9 mouse cellular contexts compared by ENCODE assay signal in genomic region chr1:161999882-162000371, GRCm38 (mm10). TPM values are rescaled to one million over a fixed set of nuclear protein-coding genes. Genes with fewer than 3 reads are reported as not detected.
DNase-seq lines count a peak whose midpoint lies in the region; ATAC-seq and TF ChIP-seq lines count a peak whose summit lies in the region.
"Had no signal": no experiment of that assay in that cellular context is flagged by ENCODE, and none has a peak within 500 bp of the region (broad histone marks: within the 10 kb centered on the region; RNA-seq: fewer than 3 reads in every experiment).

No protein-coding gene starts in this region.

- H3K4me1 ChIP-seq in bone marrow macrophage, adult 2 months (ENCODE audit: control insufficient read depth, insufficient read depth, low read length), result peaks cover 43% of the 10 kb centered on the region
- H3K4me1 ChIP-seq in embryonic facial prominence, embryonic 15.5 days, result peaks cover 41% of the 10 kb centered on the region
- peaks cover 23% of the 10 kb centered on the region for H3K4me1 ChIP-seq in heart, embryonic 12.5 days (replicated peaks)
- peaks cover 24% of the 10 kb centered on the region for H3K4me1 ChIP-seq in kidney, embryonic 16.5 days (ENCODE audit: insufficient read depth, low read length)
- peaks cover 51% of the 10 kb centered on the region for H3K4me1 ChIP-seq in limb, embryonic 15.5 days

- no peaks in the 10 kb centered on the region for H3K9me3 ChIP-seq in embryonic facial prominence, embryonic 15.5 days (replicated peaks)
- H3K9me3 ChIP-seq in heart, embryonic 12.5 days (replicated peaks), result no peaks in the 10 kb centered on the region
- H3K9me3 ChIP-seq in kidney, embryonic 16.5 days (ENCODE audit: low read length), result no peaks in the 10 kb centered on the region
- H3K9me3 ChIP-seq in limb, embryonic 15.5 days, result no peaks in the 10 kb centered on the region

- TF ChIP-seq CTCF in bone marrow macrophage, adult 2 months (IDR thresholded peaks at IDR 0.05; ENCODE audit: low read depth, low read length), result no peak

- peak; percentile 50 for DNase-seq in thymus, postnatal 25 days

- TF ChIP-seq POLR2A in bone marrow macrophage, adult 2 months (IDR thresholded peaks at IDR 0.05; ENCODE audit: borderline replicate concordance, low read depth, low read length), result no peak
- TF ChIP-seq POLR2A in myocyte (IDR thresholded peaks at IDR 0.05; ENCODE audit: insufficient read length, low read depth), result no peak

- H3K27ac ChIP-seq in bone marrow macrophage, adult 2 months (ENCODE audit: insufficient read depth, low read depth, low read length), result peak overlapping the region; percentile 99
- peak overlapping the region; percentile 91 for H3K27ac ChIP-seq in embryonic facial prominence, embryonic 15.5 days (replicated peaks)
- H3K27ac ChIP-seq in heart, embryonic 12.5 days (ENCODE audit: poor library complexity, severe bottlenecking), result peak overlapping the region; percentile 58
- H3K27ac ChIP-seq in kidney, embryonic 16.5 days (ENCODE audit: low read length), result peak overlapping the region; percentile 50; the same call in 1 of the 2 replicates
- peak overlapping the region; percentile 96 for H3K27ac ChIP-seq in limb, embryonic 15.5 days

- WGBS in embryonic facial prominence, embryonic 15.5 days, result 2% methylated on average over 4 of the region's 4 CpGs
- WGBS in heart, embryonic 12.5 days, result 9% methylated on average over 4 of the region's 4 CpGs
- WGBS in kidney, embryonic 16.5 days, result 4% methylated on average over 4 of the region's 4 CpGs
- 9% methylated on average over 4 of the region's 4 CpGs for WGBS in limb, embryonic 15.5 days

- ATAC-seq in CD4-positive, CD25-positive, alpha-beta regulatory T cell, adult 4 months, result peak; percentile 74
- peak; percentile 55 for ATAC-seq in embryonic facial prominence, embryonic 15.5 days (ENCODE audit: insufficient number of reproducible peaks, low FRiP score, low TSS enrichment, low read depth)
- ATAC-seq in heart, embryonic 12.5 days (ENCODE audit: insufficient number of reproducible peaks, low FRiP score), result peak; percentile 56; the same call in 1 of the 2 replicates
- peak; percentile 49; the same call in 1 of the 2 replicates for ATAC-seq in kidney, embryonic 16.5 days (ENCODE audit: low FRiP score, low TSS enrichment)
- ATAC-seq in limb, embryonic 15.5 days (ENCODE audit: insufficient number of reproducible peaks, low FRiP score, low TSS enrichment, low read depth), result peak; percentile 64

- H3K79me2 ChIP-seq in myocyte (ENCODE audit: control insufficient read depth, insufficient read depth), result no peaks in the 10 kb centered on the region

- H3K9ac ChIP-seq in embryonic facial prominence, embryonic 15.5 days, result no peak overlapping the region
- peak overlapping the region; percentile 57 for H3K9ac ChIP-seq in heart, embryonic 12.5 days
- peak overlapping the region; percentile 50; the same call in 1 of the 2 replicates for H3K9ac ChIP-seq in kidney, embryonic 16.5 days (replicated peaks; ENCODE audit: low read length)
- H3K9ac ChIP-seq in limb, embryonic 15.5 days, result no peak overlapping the region

- H3K4me3 ChIP-seq in bone marrow macrophage, adult 2 months (ENCODE audit: insufficient read depth, low read length), result no peak overlapping the region
- no peak overlapping the region; the same call in 1 of the 2 replicates for H3K4me3 ChIP-seq in embryonic facial prominence, embryonic 15.5 days (replicated peaks)
- no peak overlapping the region for H3K4me3 ChIP-seq in heart, embryonic 12.5 days
- H3K4me3 ChIP-seq in kidney, embryonic 16.5 days (ENCODE audit: low read length), result no peak overlapping the region
- H3K4me3 ChIP-seq in limb, embryonic 15.5 days, result no peak overlapping the region
- no peak overlapping the region for H3K4me3 ChIP-seq in myocyte

- no peaks in the 10 kb centered on the region for H3K36me3 ChIP-seq in embryonic facial prominence, embryonic 15.5 days
- no peaks in the 10 kb centered on the region for H3K36me3 ChIP-seq in heart, embryonic 12.5 days
- H3K36me3 ChIP-seq in kidney, embryonic 16.5 days (ENCODE audit: insufficient read depth, low read length), result no peaks in the 10 kb centered on the region
- no peaks in the 10 kb centered on the region for H3K36me3 ChIP-seq in limb, embryonic 15.5 days
- H3K36me3 ChIP-seq in myocyte (ENCODE audit: control insufficient read depth, insufficient read depth), result no peaks in the 10 kb centered on the region

- H3K27me3 ChIP-seq in embryonic facial prominence, embryonic 15.5 days, result no peaks in the 10 kb centered on the region
- H3K27me3 ChIP-seq in heart, embryonic 12.5 days (replicated peaks), result no peaks in the 10 kb centered on the region
- no peaks in the 10 kb centered on the region for H3K27me3 ChIP-seq in kidney, embryonic 16.5 days (ENCODE audit: insufficient read depth, low read length)
- no peaks in the 10 kb centered on the region for H3K27me3 ChIP-seq in limb, embryonic 15.5 days
- no peaks in the 10 kb centered on the region for H3K27me3 ChIP-seq in myocyte (ENCODE audit: control insufficient read depth, insufficient read depth, insufficient read length)

- peak overlapping the region; percentile 33 for H3K4me2 ChIP-seq in embryonic facial prominence, embryonic 15.5 days (replicated peaks)
- H3K4me2 ChIP-seq in heart, embryonic 12.5 days, result peak overlapping the region; percentile 50
- peak overlapping the region; percentile 44 for H3K4me2 ChIP-seq in kidney, embryonic 16.5 days (replicated peaks; ENCODE audit: low read depth, low read length)
- peak overlapping the region; percentile 32; the same call in 1 of the 2 replicates for H3K4me2 ChIP-seq in limb, embryonic 15.5 days
- H3K4me2 ChIP-seq in myocyte (ENCODE audit: low read depth), result peak overlapping the region; percentile 77

- H3ac ChIP-seq in myocyte (ENCODE audit: control insufficient read depth, insufficient read length), result no peak overlapping the region

TF ChIP-seq in myocyte, 11 proteins besides CTCF, POLR2A, EP300 and RAD21:
- TF ChIP-seq POLR2AphosphoS2 (IDR thresholded peaks at IDR 0.05; ENCODE audit: insufficient read length, low read depth) (no peak), TCF12 (IDR thresholded peaks at IDR 0.05; ENCODE audit: insufficient read depth, poor library complexity, severe bottlenecking) (no peak), CEBPB (IDR thresholded peaks at IDR 0.05; ENCODE audit: insufficient read depth, poor library complexity, severe bottlenecking) (no peak), REST (IDR thresholded peaks at IDR 0.05; ENCODE audit: insufficient read depth, insufficient read length) (no peak), SRF (IDR thresholded peaks at IDR 0.05; ENCODE audit: control insufficient read depth, insufficient read length, low read depth) (no peak), MAX (IDR thresholded peaks at IDR 0.05; ENCODE audit: low read depth) (no peak), MYOD1 (IDR thresholded peaks at IDR 0.05; ENCODE audit: control insufficient read depth in 1 of 3, insufficient read length in 2 of 3, low read depth in 2 of 3) (no peak), USF1 (IDR thresholded peaks at IDR 0.05; ENCODE audit: low read depth) (no peak), TCF3 (IDR thresholded peaks at IDR 0.05; ENCODE audit: insufficient read length, low read depth) (no peak), E2F4 (IDR thresholded peaks at IDR 0.05; ENCODE audit: insufficient read depth) (no peak), MYOG (IDR thresholded peaks at IDR 0.05; ENCODE audit: control insufficient read depth in 1 of 3, insufficient read depth in 1 of 3, insufficient read length in 2 of 3, low read depth in 2 of 3) (no peak)

RNA-seq across cellular contexts. Expression of gene 4930558K02Rik, which starts 20.5 kb away (rescaled TPM):
- polyA plus RNA-seq in CD4-positive, CD25-positive, alpha-beta regulatory T cell, adult 4 months (2017; shearing (Covaris generic)), result not detected
- not detected in 2 replicates for polyA plus RNA-seq in bone marrow macrophage, adult 2 months (2012; ENCODE audit: insufficient read depth, insufficient read length, missing spikeins)
- polyA plus RNA-seq in embryonic facial prominence, embryonic 15.5 days (2015; fragmentation: Nextera tagmentation; extraction: Ambion mirVana), result not detected in 2 replicates
- not detected in 2 replicates for polyA plus RNA-seq in heart, embryonic 12.5 days (2016; fragmentation: Nextera tagmentation; extraction: Ambion mirVana)
- not detected in 2 replicates for polyA plus RNA-seq in kidney, embryonic 16.5 days (2015; fragmentation: Nextera tagmentation; extraction: Ambion mirVana)
- not detected in 2 replicates for polyA plus RNA-seq in limb, embryonic 15.5 days (2015; fragmentation: Nextera tagmentation; extraction: Ambion mirVana)
- polyA plus RNA-seq in myocyte (2012; fragmentation: generic; extraction: Trizol), result not detected
- polyA plus RNA-seq: gonadal fat pad, adult 2 months had no signal

RNA-seq across cellular contexts. Expression of gene Pigc, which starts 30.9 kb away (rescaled TPM):
- polyA plus RNA-seq in CD4-positive, CD25-positive, alpha-beta regulatory T cell, adult 4 months (2017; shearing (Covaris generic)), result 10 to 100 TPM; 26.7 to 28.0 TPM
- polyA plus RNA-seq in bone marrow macrophage, adult 2 months (2012; ENCODE audit: insufficient read depth, insufficient read length, missing spikeins), result 21.1 and 25.8 TPM in 2 replicates
- 42.4 and 49.7 TPM in 2 replicates for polyA plus RNA-seq in embryonic facial prominence, embryonic 15.5 days (2015; fragmentation: Nextera tagmentation; extraction: Ambion mirVana)
- polyA plus RNA-seq in heart, embryonic 12.5 days (2016; fragmentation: Nextera tagmentation; extraction: Ambion mirVana), result 22.5 and 23.4 TPM in 2 replicates
- polyA plus RNA-seq in kidney, embryonic 16.5 days (2015; fragmentation: Nextera tagmentation; extraction: Ambion mirVana), result 42.5 and 46.7 TPM in 2 replicates
- 48.2 and 51.4 TPM in 2 replicates for polyA plus RNA-seq in limb, embryonic 15.5 days (2015; fragmentation: Nextera tagmentation; extraction: Ambion mirVana)
- 18.9 TPM for polyA plus RNA-seq in myocyte (2012; fragmentation: generic; extraction: Trizol)

Comparison
In these comparisons a context has a peak if more than half of its experiments do, and no peak if none do; other contexts are left out.
1. H3K9ac ChIP-seq: peak in heart, embryonic 12.5 days (single experiment) and kidney, embryonic 16.5 days (single experiment); none in embryonic facial prominence, embryonic 15.5 days (single experiment) and limb, embryonic 15.5 days (single experiment).
2. Peak in every context shown above with its lines, with median percentiles within 50 percentile points of each other: ATAC-seq, H3K27ac ChIP-seq and H3K4me2 ChIP-seq.